Mouse (Mus musculus): ENCODE results near the gene Actr5. TPM values are rescaled to one million over a fixed set of nuclear protein-coding genes. Genes with fewer than 3 reads are reported as not detected.

Gene Actr5
- total and polyA plus RNA-seq, 3 experiments: 19.7 to 24.7 (median 20.2) TPM

DNA sequence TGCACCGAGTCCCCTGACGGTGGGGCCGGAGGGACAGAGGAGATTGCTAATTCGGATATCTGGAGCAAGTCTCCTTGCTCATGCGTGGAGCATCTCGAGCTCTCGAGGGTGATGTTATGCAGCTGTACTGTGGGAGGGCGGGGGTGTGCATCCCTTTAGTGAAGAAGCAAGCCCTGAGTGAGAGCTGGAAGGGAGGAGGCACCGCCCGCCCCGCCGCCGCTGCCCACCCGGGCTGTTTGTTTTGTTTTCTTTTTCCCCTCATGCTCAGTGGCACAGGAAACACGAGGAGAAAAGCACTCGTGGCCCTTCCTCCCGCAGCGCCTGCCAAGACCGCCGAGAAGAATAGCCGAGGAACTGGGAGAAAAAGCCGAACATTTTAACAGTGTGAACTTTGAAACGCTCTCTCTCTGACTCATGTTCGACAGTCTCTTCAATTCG, 63.1 kb downstream of the Actr5 start:
- TF ChIP-seq POLR2AphosphoS5 (IDR thresholded peaks at IDR 0.05; ENCODE audit: insufficient replicate concordance, low read depth, low read length) (no peak), TAL1 (conservative IDR thresholded peaks at IDR 0.05; ENCODE audit: low read depth, low read length) (no peak), GATA2 (IDR thresholded peaks at IDR 0.05; ENCODE audit: borderline replicate concordance, low read depth, low read length) (no peak), CTCF (IDR thresholded peaks at IDR 0.05; ENCODE audit: low read depth, low read length) (no peak), GATA1 (IDR thresholded peaks at IDR 0.05; ENCODE audit: borderline replicate concordance, low read length) (no peak)
- H3K9me3 ChIP-seq (replicated peaks): no peaks in the 10 kb centered on the region
- no peaks in the 10 kb centered on the region for H3K36me3 ChIP-seq (replicated peaks)
- H3K4me1 ChIP-seq (ENCODE audit: insufficient read depth, low read depth, low read length): no peaks in the 10 kb centered on the region
- ATAC-seq (ENCODE audit: extremely low read depth, insufficient number of reproducible peaks, low FRiP score, poor library complexity, severe bottlenecking) (no peak), DNase-seq (ENCODE audit: low spot score) (no peak)
- no peak overlapping the region for H3K4me3 ChIP-seq (ENCODE audit: low read depth, low read length)
- peaks cover 2% of the 10 kb centered on the region; the same call in 1 of the 2 replicates for H3K27me3 ChIP-seq (ENCODE audit: insufficient read depth, low read length)

Other genes starting within 250 kb of the Actr5 start
- gene Snhg11, start 249.2 kb upstream of the Actr5 start, total RNA-seq (2014; fragmentation: Nextera tagmentation): not detected in 2 replicates
- gene Snhg11, start 249.2 kb upstream of the Actr5 start, total RNA-seq (2017): 0.12 and 0.22 TPM in 2 replicates
- gene Snhg11, start 249.2 kb upstream of the Actr5 start, polyA plus RNA-seq (2012): not detected in 2 replicates
- 68.1 and 79.9 TPM in 2 replicates for gene Ralgapb, start 215.0 kb upstream of the Actr5 start, total RNA-seq (2014; fragmentation: Nextera tagmentation)
- 42.6 and 47.8 TPM in 2 replicates for gene Ralgapb, start 215.0 kb upstream of the Actr5 start, total RNA-seq (2017)
- gene Ralgapb, start 215.0 kb upstream of the Actr5 start, polyA plus RNA-seq (2012): 2.6 and 3.0 TPM in 2 replicates
- gene Adig, start 122.3 kb upstream of the Actr5 start, total RNA-seq (2014; fragmentation: Nextera tagmentation): not detected in 2 replicates
- gene Adig, start 122.3 kb upstream of the Actr5 start, total RNA-seq (2017): not detected in 2 replicates
- not detected in 2 replicates for gene Adig, start 122.3 kb upstream of the Actr5 start, polyA plus RNA-seq (2012)
- gene Arhgap40, start 112.1 kb upstream of the Actr5 start, total RNA-seq (2014; fragmentation: Nextera tagmentation): not detected in 2 replicates
- gene Arhgap40, start 112.1 kb upstream of the Actr5 start, total RNA-seq (2017): not detected in 2 replicates
- not detected in 2 replicates for gene Arhgap40, start 112.1 kb upstream of the Actr5 start, polyA plus RNA-seq (2012)
- not detected in 2 replicates for gene Slc32a1, start 14.1 kb upstream of the Actr5 start, total RNA-seq (2014; fragmentation: Nextera tagmentation)
- gene Slc32a1, start 14.1 kb upstream of the Actr5 start, total RNA-seq (2017): not detected in 2 replicates
- 0.02 TPM in 1 of 2 replicates, not detected in the other for gene Slc32a1, start 14.1 kb upstream of the Actr5 start, polyA plus RNA-seq (2012)
- gene Ppp1r16b, start 40.5 kb downstream of the Actr5 start, total RNA-seq (2014; fragmentation: Nextera tagmentation): 0.34 and 0.75 TPM in 2 replicates
- 0.06 and 0.16 TPM in 2 replicates for gene Ppp1r16b, start 40.5 kb downstream of the Actr5 start, total RNA-seq (2017)
- gene Ppp1r16b, start 40.5 kb downstream of the Actr5 start, polyA plus RNA-seq (2012): not detected in 2 replicates
- gene Fam83d, start 143.2 kb downstream of the Actr5 start, total RNA-seq (2014; fragmentation: Nextera tagmentation): 3.8 and 9.6 TPM in 2 replicates
- gene Fam83d, start 143.2 kb downstream of the Actr5 start, total RNA-seq (2017): 6.1 and 6.6 TPM in 2 replicates
- 2.4 and 3.4 TPM in 2 replicates for gene Fam83d, start 143.2 kb downstream of the Actr5 start, polyA plus RNA-seq (2012)
- gene Dhx35, start 169.9 kb downstream of the Actr5 start, total RNA-seq (2014; fragmentation: Nextera tagmentation): 19.5 and 24.2 TPM in 2 replicates
- 20.4 and 28.2 TPM in 2 replicates for gene Dhx35, start 169.9 kb downstream of the Actr5 start, total RNA-seq (2017)
- 9.6 and 9.9 TPM in 2 replicates for gene Dhx35, start 169.9 kb downstream of the Actr5 start, polyA plus RNA-seq (2012)

Measured in G1E (cell line).